Mouse (Mus musculus) stomach, postnatal 0 days (tissue): ENCODE data around the gene Disc1.
A peak's percentile ranks its signal among the peaks of the same experiment; 100 is the strongest.

ENCODE experiments used
- CTCF ChIP-seq: IDR thresholded peaks from 2 replicates; pipeline ENCODE4 v1.5.1; 2016; ENCODE audit warnings: antibody characterized with exemption, low read depth, mild to moderate bottlenecking, moderate library complexity
- EP300 ChIP-seq: optimal IDR thresholded peaks from 2 replicates; pipeline ENCODE3; 2016; ENCODE audit warnings: antibody characterized with exemption

DNA sequence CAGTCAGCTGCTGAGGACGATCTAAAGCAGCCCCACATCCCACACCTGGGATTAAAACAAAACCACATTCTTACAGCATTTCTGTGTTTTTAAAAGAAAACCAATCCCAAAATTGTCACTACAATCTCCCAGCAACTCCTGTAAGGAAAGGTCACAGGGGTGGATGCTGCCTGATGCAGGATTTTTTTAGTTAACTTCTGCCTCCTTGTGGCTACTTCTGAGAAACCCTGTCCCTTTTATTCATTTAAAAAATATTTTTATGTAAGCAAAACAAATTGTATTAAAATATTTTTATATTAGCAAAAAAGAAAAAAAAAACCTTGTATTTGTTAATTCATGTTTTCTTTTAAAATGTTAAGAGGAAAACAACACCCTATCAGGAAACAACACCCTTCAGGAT, 8.2 kb upstream of the Disc1 start:
- TF ChIP-seq CTCF (peak; percentile 21), EP300 (no peak)
